Mouse (Mus musculus): ENCODE data around the gene Zbed4. TPM values are rescaled to one million over a fixed set of nuclear protein-coding genes. Genes with fewer than 3 reads are reported as not detected.

Zbed4 gene
- total and polyA plus RNA-seq, 3 experiments, result 53.2 to 57.9 TPM; not detected in 1

- no peak overlapping the region for H3K27ac ChIP-seq (ENCODE audit: control insufficient read depth, low read depth, low read length)
- H3K9me3 ChIP-seq (replicated peaks; ENCODE audit: insufficient read depth, low read length), result no peaks in the 10 kb centered on the region
- H3K4me3 ChIP-seq (ENCODE audit: control insufficient read depth in 1 of 2, insufficient read depth in 1 of 2, low read depth in 2 of 2, low read length in 2 of 2), result no peak overlapping the region
- H3K36me3 ChIP-seq (ENCODE audit: control insufficient read depth in 1 of 2, insufficient read depth in 2 of 2, low read length in 2 of 2), result no peaks in the 10 kb centered on the region
- TF ChIP-seq ELF1 (IDR thresholded peaks at IDR 0.05; ENCODE audit: low read depth, low read length) (no peak), ZNF384 (IDR thresholded peaks at IDR 0.05; ENCODE audit: low read depth, low read length) (no peak), ZC3H11A (IDR thresholded peaks at IDR 0.05; ENCODE audit: low read depth, low read length) (no peak), MAZ (IDR thresholded peaks at IDR 0.05; ENCODE audit: low read depth, low read length) (no peak), RAD21 (IDR thresholded peaks at IDR 0.05; ENCODE audit: low read depth, low read length) (no peak), CHD2 (IDR thresholded peaks at IDR 0.05; ENCODE audit: low read length) (no peak), GATA1 (IDR thresholded peaks at IDR 0.05; ENCODE audit: low read depth, low read length) (no peak), EP300 (IDR thresholded peaks at IDR 0.05; ENCODE audit: low read depth in 1 of 2, low read length in 2 of 2) (no peak), NELFE (IDR thresholded peaks at IDR 0.05; ENCODE audit: low read depth, low read length) (no peak), GABPA (IDR thresholded peaks at IDR 0.05; ENCODE audit: low read depth, low read length) (no peak), MEF2A (IDR thresholded peaks at IDR 0.05; ENCODE audit: extremely low read depth, insufficient replicate concordance, low read depth, low read length, poor library complexity, severe bottlenecking) (no peak), MYC (IDR thresholded peaks at IDR 0.05; ENCODE audit: low read depth, low read length) (no peak)
- H3K9ac ChIP-seq (ENCODE audit: control insufficient read depth, low read depth, low read length, poor library complexity, severe bottlenecking), result no peak overlapping the region
- no peak for DNase-seq (ENCODE audit: low read depth, low spot score)
- no peaks in the 10 kb centered on the region for H3K79me2 ChIP-seq (ENCODE audit: control insufficient read depth, insufficient read depth, low read length, poor library complexity)
- H3K27me3 ChIP-seq (ENCODE audit: control insufficient read depth in 1 of 2, insufficient read depth in 2 of 2, low read length in 2 of 2), result no peaks in the 10 kb centered on the region
- H3K4me1 ChIP-seq (ENCODE audit: control insufficient read depth in 1 of 2, insufficient read depth in 2 of 2, low read length in 2 of 2), result no peaks in the 10 kb centered on the region
Measured at GRCm38 (mm10) chr15:88829791-88830440, 78.5 kb downstream of the Zbed4 start.

- no peak for TF ChIP-seq USF2 (IDR thresholded peaks at IDR 0.05; ENCODE audit: borderline replicate concordance in 1 of 2, insufficient read depth in 1 of 2, low read depth in 1 of 2, low read length in 2 of 2)
- TF ChIP-seq TAL1 (IDR thresholded peaks at IDR 0.05; ENCODE audit: low read length), result no peak
- TF ChIP-seq USF1 (IDR thresholded peaks at IDR 0.05; ENCODE audit: low read depth, low read length), result no peak
- no peak for TF ChIP-seq MYC (IDR thresholded peaks at IDR 0.05; ENCODE audit: low read depth, low read length)
- no peak for TF ChIP-seq MAZ (IDR thresholded peaks at IDR 0.05; ENCODE audit: low read depth, low read length)
- TF ChIP-seq CHD1 (IDR thresholded peaks at IDR 0.05; ENCODE audit: low read depth, low read length), result no peak
- TF ChIP-seq CTCF (IDR thresholded peaks at IDR 0.05 in 2 of 3, conservative IDR thresholded peaks at IDR 0.05 in 1 of 3; ENCODE audit: control insufficient read depth in 1 of 3, insufficient read depth in 1 of 3, low read depth in 2 of 3, low read length in 3 of 3, poor library complexity in 1 of 3, severe bottlenecking in 1 of 3), result no peak
- TF ChIP-seq MAFK (IDR thresholded peaks at IDR 0.05; ENCODE audit: borderline replicate concordance, low read depth, low read length), result no peak
- TF ChIP-seq TCF12 (IDR thresholded peaks at IDR 0.05; ENCODE audit: low read depth, low read length), result no peak
- no peak for TF ChIP-seq EP300 (IDR thresholded peaks at IDR 0.05; ENCODE audit: low read depth in 1 of 2, low read length in 2 of 2)
- TF ChIP-seq SIN3A (IDR thresholded peaks at IDR 0.05; ENCODE audit: low read length), result no peak
- no peak for TF ChIP-seq JUND (IDR thresholded peaks at IDR 0.05; ENCODE audit: low read depth, low read length)
- TF ChIP-seq MXI1 (IDR thresholded peaks at IDR 0.05; ENCODE audit: low read depth, low read length), result no peak
- no peak for TF ChIP-seq HCFC1 (IDR thresholded peaks at IDR 0.05; ENCODE audit: low read depth, low read length)
- TF ChIP-seq ELF1 (IDR thresholded peaks at IDR 0.05; ENCODE audit: low read depth, low read length), result no peak
- no peak for TF ChIP-seq POLR2A (IDR thresholded peaks at IDR 0.05; ENCODE audit: control insufficient read depth in 1 of 2, insufficient read depth in 1 of 2, low read depth in 1 of 2, low read length in 2 of 2, poor library complexity in 1 of 2)
- no peak for TF ChIP-seq SMC3 (IDR thresholded peaks at IDR 0.05; ENCODE audit: low read depth, low read length)
- DNase-seq (ENCODE audit: low read depth, low spot score), result no peak
- Histone ChIP-seq H3K27ac (ENCODE audit: control insufficient read depth, low read depth, low read length) (no peak overlapping the region), H3K9ac (ENCODE audit: control insufficient read depth, low read depth, low read length, poor library complexity, severe bottlenecking) (no peak overlapping the region), H3K79me2 (ENCODE audit: control insufficient read depth, insufficient read depth, low read length, poor library complexity) (no peaks in the 10 kb centered on the region), H3K4me3 (ENCODE audit: control insufficient read depth in 1 of 2, insufficient read depth in 1 of 2, low read depth in 2 of 2, low read length in 2 of 2) (no peak overlapping the region), H3K27me3 (ENCODE audit: control insufficient read depth in 1 of 2, insufficient read depth in 2 of 2, low read length in 2 of 2) (no peaks in the 10 kb centered on the region), H3K4me1 (ENCODE audit: control insufficient read depth in 1 of 2, insufficient read depth in 2 of 2, low read length in 2 of 2) (no peaks in the 10 kb centered on the region), H3K9me3 (replicated peaks; ENCODE audit: insufficient read depth, low read length) (no peaks in the 10 kb centered on the region), H3K36me3 (ENCODE audit: control insufficient read depth in 1 of 2, insufficient read depth in 2 of 2, low read length in 2 of 2) (no peaks in the 10 kb centered on the region)
Measured at GRCm38 (mm10) chr15:88830696-88831095, 79.2 kb downstream of the Zbed4 start.
